Mouse (Mus musculus): ENCODE measurements around the gene S1pr5.

GRCm38 (mm10) chr9:21224576-21225414 is 23.4 kb downstream of the S1pr5 start:
- TF ChIP-seq CTCF (IDR thresholded peaks at IDR 0.05) (peak; percentile 23; the same call in 1 of the 2 replicates), EP300 (IDR thresholded peaks at IDR 0.05) (no peak)

Measured in lung, postnatal 0 days (tissue).